Mouse (Mus musculus) embryo, embryonic 10 days (tissue): ENCODE measurements around the gene Zfp593.
"Not testable (repeated sequence)": the region's sequence is repeated elsewhere in the genome, so short reads cannot be mapped to it uniquely, and the experiment has no call there.

ENCODE experiments used
- DNase-seq: peaks from one replicate; pipeline ENCODE4 v3.0.0-alpha.2; 2015; ENCODE audit warnings: low spot score

Zfp593 gene

GRCm38 (mm10) chr4:134245148-134245843 is at the start of gene Zfp593:
Zfp593 (minus strand) TSS chr4:134245592.
- peak; percentile 95 for DNase-seq

DNA sequence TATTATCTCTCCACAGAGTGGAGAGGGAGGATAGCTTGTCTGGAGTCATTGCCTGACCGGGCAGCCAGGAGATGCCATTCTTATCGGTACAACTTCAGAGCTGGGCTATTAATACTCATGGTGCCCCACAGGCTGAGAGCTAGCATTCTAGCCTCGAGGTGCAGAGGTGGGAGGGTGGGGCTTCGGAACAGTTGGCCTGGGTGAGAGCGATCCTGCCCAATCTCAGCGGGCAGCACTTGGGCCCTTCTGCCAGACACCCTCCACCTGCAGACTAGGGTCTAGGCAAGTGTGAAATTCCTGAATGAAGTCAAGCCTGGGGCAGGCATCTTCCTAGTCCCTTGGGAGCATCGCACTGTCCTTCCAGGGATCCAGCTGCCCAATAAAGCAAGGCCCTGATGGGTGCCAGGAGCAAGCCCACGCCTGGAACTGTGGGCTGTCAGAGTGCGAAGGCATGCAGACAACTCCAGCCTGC is 48.3 kb upstream of the Zfp593 start:
- DNase-seq: no peak

DNA sequence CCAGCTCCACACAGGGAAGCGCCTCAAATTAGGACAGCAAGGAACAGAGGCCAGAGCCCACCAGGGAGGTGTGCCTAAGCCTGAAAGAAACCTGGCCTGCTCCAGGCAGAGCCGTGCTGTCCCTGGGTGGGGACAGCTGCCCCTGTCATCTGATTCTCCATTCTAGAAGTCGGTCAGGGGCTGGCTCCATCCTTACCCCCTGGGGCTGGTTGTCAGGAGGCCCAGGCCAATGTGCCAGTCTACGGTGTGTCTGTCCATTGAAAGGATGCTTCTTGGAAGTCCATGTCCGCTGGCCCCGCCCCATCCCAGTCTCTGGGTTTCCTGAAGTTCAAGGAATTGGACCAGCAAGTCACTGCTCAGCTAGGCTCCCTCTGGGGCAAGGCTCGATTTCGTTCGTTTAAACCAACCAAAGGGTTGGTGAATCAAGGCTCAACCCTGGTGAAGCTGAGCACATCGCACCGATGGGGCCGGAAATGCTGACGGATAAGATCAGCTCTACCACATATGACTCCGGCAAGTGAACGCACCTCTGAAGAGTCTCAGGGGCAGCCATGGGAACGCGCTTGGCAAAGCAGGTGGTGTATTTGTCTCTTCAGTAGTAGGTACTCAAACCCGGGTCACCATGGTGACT is 47.8 kb upstream of the Zfp593 start:
- no peak for DNase-seq

GRCm38 (mm10) chr4:134292067-134292466 is 46.7 kb upstream of the Zfp593 start:
- peak; percentile 83 for DNase-seq

- peak; percentile 40 for DNase-seq
Observed at GRCm38 (mm10) chr4:134288397-134289256, 43.2 kb upstream of the Zfp593 start.

- DNase-seq: peak; percentile 92
Observed at GRCm38 (mm10) chr4:134287575-134288025, 42.2 kb upstream of the Zfp593 start, which contains the start of gene Pdik1l. Pdik1l (minus strand) TSS chr4:134287895.

- peak; percentile 89 for DNase-seq
Observed at GRCm38 (mm10) chr4:134287168-134287564, 41.8 kb upstream of the Zfp593 start.

DNA sequence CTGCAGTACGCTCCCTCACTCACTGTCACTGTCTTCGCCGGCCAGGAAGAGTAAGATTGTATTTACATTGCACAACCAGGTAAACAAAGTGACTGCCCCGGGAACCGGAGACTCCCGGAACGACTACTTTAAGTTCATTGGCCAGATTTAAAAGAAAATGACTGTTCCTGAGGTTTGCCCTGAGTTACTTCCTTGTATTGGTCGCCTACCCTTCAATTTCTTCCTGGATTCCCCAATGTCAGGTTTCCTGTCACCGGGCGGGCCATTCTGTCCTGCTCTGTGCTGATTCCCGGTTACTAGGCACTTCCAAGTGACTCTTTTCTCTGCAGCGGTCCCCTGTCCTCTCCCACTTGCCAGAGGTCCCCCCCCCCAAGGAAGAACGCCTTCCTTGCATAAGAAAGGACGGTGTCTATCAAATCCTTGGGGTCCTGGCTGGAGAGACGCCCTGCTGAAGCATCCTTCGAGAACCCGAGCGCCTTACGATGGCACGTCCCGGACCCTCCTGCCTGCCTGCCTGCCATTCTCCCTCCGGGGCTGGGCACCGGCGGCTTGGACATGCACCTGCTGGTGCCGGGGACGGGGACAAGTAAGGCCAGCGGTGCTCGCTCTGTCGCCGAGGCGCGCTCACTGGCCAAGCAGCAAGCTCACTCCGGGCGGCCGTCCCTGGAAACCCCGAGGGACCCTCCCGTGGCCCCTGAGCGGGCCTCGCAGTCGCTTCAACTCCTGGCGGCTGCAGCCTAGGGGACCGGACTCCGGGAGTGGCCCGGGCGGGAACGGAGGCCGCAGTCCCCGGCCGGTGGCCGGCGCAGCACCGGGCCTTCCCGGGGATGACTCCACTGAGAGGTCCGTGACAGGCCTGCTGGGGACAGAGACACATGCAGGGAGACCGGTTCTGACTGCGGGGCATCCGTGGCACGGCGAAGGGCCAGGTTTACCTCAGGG is 41.1 kb upstream of the Zfp593 start:
- DNase-seq: peak; percentile 46

DNA sequence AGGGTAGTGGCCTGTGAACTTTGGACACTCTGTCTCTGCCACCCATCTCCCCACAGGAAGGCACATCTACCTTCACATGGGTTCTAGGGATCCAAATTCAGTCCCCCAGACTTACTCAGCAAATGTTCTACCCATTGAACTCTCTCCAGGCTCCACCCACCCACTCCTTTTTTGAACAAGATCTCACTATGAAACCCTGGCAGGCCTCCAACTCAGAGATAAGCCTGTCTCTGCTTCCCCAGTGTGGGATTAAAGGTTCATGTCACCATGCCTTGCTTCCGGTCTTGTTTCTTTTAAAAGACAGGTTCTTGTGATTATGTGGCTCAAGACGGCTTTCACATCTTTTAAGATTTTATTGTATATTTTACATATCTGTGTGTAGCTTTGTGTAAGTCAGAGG is 39.5 kb upstream of the Zfp593 start:
- DNase-seq: no peak

GRCm38 (mm10) chr4:134273417-134274345 is 28.3 kb upstream of the Zfp593 start:
- DNase-seq: peak; percentile 69

- DNase-seq: peak; percentile 15
Observed at GRCm38 (mm10) chr4:134272731-134273416, 27.5 kb upstream of the Zfp593 start.

- DNase-seq: no peak
Observed at GRCm38 (mm10) chr4:134271979-134272378, 26.6 kb upstream of the Zfp593 start.

DNA sequence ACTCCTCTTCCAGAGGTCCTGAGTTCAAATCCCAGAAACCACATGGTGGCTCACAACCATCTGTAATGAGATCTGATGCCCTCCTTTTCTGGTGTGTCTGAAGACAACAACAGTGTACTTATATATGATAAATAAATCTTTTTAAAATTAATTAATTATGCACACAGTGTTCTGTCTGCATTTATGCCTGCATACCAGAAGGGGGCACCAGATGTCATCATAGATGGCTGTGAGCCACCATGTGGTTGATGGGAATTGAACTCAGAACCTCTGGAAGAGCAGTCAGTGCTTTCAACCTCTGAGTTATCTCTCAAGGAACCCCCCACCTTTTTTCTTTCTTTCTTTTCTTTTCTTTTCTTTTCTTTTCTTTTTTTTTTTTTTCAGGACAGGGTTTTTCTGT is 24.2 kb upstream of the Zfp593 start:
- not testable (repeated sequence) for DNase-seq

DNA sequence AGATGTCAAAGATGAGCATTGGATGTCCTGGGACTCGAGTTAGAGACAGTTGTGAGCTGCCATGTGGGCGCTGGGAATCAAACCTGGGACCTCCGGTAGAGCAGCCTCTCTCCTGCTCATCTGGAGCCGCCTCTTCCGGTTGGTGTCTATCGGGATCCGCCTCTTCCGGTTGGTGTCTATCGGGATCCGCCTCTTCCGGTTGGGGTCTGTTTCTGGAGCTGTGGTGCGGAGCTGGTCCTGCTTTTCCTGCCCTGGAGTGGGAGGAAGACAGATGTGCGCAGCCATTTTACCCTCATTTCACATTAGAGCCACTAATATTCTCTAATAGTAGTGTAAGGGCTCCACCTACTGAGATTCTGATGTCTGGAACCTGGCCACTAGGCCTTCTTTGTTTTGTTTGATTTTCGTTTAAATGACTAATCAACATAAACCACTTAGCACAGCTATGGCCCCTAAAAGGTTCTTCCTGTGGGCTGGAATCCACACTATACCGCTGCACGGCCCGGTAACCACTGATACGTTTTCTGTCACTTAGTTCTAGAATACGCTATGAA is 22.8 kb upstream of the Zfp593 start:
- DNase-seq: no peak

DNA sequence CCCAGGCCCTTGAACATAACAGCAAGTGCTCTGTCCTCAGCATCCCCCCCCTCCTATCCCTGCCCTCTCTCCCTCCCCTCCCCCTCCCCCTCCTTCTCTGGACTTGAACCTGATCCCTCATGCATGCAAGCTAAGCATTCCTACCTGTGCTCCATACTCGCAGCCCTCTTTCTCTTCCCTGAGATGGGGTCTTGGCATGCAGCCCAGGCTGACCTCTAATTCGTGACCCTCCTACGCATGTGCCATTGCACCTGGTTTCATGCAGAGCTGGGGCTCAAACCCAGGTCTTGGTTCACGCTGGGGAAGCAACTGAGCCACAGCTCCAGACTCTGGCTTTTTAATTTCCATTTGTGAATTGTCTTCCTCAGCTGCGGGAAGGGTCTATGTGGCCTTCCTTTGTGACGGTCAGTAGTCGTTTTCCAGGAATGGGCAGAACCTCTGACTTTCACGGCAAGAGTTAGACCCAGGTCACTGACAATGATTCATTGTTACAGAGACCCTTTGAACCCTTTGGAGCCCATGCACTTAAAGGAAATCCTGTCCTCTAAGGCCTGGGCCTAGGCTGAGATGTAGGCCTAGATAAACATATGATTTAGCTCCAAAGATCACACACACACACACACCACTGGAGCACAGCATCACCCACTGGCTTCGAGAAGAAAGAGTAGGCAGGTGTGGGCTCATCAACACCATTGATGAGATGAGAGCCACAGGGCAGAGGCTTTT is 20.6 kb upstream of the Zfp593 start:
- DNase-seq: no peak

DNA sequence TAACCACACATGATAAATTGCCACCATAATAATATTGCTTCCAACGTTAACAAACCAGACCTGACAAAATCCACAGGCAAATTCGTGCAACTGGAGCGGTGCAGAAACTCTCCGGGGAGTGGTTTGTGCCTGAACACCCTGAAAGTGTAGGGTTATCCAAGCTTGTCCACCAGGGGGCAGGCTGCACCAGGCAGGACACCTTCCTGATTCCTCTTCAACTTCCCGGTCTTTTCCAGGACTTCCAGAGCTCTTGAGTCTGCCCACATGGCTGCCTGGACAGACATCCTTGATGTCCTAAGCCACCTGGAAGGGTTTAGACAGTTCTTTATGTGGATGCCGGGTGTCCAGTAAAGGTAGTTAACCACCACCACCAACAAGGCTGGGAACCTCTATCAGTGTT is 17.8 kb upstream of the Zfp593 start:
- DNase-seq: peak; percentile 70

- no peak for DNase-seq
Observed at GRCm38 (mm10) chr4:134258354-134258753, 13.0 kb upstream of the Zfp593 start.

DNA sequence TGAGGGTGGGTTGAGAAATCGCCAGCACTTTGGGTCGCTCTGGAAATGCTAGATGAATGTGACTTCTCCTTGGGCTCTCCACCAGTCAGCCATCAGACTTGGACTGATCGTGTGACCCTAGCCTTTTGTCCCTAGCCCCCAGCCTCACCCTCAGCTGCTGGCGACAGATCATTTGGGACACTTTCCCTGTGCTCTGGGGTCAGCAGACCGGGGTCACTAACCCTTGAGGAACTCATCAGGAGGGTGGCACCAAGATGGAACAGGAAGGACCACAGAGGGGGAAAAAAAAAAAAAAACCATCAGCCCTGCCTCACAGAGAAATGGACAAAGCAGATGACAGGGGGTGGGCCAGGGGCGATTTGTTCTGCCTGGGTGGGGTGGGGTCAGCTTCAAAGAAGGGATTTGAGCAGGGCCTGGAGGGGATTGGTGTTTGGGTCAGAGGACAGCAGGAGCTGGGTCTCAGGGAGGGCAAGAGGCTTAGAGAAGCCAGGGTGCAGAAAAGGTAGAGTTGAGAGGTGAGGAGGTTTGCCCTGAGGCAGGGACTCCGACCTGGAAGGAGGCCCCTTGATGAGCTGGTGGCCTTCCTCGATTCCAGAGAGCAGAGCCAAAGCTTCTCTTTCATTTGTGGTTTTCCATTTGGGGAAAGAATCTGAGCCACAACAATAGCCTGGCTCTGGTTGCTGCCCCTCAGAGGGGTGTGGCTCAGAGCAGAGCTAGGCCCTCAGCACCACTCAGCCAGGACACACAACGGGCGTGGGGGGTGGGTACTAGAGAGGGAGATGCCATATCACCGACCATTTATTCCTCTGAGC is 12.0 kb upstream of the Zfp593 start:
- peak; percentile 79 for DNase-seq
